Mouse (Mus musculus) kidney, postnatal 4 days (tissue): ENCODE measurements around the gene H3f3b.

Source experiments
- DNase-seq, 2 experiments: peaks; one replicate each; pipeline ENCODE4 v3.0.0; 2021; ENCODE audit warnings: mixed read lengths in 2 of 2

H3f3b gene

GRCm38 (mm10) chr11:116043286-116043685, 15.5 kb upstream of the H3f3b start:
- no peak for DNase-seq

DNA sequence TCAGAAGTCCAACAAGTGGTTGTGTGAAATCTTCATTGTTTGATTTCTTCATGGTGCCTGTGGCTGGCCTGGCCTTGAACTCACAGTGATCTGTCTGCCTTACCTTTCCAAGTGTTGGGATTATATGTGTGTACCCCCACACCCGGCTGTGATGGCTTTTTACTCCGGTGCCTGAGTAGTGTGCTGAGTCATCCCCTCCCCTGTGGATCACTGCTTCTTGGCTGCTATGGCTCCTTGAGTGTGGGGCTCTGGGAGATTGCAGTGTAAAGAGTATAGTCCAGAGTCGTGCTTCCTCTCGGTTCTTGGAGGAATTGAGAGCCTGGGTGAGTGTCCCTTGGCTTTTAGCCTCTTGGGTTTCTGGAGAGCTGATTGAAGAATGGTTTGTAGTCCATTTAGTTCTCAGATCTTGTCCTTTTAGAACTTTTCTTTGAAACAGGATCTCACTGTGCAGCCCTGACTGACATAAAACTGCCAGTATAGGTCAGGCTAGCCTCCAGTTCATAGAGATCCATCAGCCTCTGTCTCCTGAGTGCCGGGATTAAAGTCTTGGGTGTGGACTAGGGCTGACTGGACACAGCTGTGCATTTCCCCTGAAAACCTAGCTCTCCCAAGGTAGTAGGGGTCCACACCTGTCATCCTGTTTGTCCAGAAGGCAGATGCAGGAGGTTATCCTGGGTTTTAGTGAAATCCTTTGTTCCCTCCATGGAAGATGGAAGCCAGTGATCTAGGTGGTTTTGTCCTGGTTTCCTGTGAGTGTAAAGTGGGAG, 14.8 kb upstream of the H3f3b start:
- DNase-seq: no peak

GRCm38 (mm10) chr11:116041833-116042232, 14.1 kb upstream of the H3f3b start:
- no peak for DNase-seq

DNA sequence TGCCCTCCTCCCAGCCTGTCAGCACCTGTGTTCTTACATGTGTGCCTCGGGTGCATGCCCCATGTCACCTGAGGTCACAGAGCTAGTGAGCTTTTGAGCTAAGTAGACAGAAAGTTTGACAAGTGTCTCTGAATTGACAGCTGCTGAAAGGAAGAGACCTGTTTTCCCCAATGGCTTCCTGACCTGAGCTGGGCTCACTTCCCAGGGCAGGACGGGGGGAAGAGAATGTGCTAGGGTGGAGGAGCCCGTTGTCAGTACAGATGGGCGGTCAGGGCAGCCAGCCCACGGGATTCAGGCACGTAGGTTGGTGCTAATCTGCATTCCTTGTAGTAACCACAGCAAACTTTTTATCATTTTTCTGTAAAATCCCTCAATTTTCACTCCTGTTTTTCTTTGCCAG, 12.8 kb upstream of the H3f3b start:
- no peak for DNase-seq

GRCm38 (mm10) chr11:116037826-116038225, 10.1 kb upstream of the H3f3b start:
- no peak for DNase-seq

DNA sequence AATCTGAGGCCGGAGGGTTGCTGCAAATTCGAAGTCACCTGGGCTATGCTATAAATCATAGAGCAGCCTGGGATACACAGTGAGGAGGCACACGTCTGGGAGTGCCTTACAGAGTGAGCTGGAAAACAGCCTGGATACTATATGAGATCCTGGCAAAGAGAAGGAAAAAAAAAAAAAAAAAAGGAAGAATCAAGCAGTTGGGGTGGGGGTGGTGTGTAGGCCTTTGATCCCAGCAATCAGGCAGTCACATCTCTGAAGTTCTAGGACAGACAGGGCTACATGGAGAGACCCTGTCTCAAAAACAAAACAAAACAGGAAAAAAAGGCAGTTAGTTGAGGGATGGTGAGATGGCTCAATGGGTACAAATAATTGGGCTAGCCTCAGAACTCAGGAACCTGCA, 8.9 kb upstream of the H3f3b start:
- DNase-seq: no peak

DNA sequence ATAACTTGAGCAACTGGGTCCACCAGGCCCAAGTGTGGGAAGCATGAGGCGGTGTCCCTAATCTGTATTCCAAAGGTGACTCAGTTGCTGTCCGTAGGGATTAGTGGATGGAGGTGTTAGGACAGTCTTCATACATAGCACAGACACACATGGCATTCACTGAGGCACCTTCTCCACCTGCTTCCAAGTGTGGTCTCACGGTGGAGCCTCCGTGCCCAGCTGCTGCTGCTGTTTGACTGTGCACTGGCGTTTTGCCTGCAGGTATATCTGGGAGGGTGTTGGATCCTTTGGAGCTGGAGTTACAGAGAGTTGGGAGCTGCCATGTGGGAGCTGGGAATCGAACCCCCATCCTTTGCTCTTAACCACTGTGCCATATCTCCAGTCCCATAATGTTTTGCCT, 6.8 kb upstream of the H3f3b start:
- no peak for DNase-seq

- DNase-seq: no peak
Observed at GRCm38 (mm10) chr11:116030898-116031845, 3.4 kb upstream of the H3f3b start.

DNA sequence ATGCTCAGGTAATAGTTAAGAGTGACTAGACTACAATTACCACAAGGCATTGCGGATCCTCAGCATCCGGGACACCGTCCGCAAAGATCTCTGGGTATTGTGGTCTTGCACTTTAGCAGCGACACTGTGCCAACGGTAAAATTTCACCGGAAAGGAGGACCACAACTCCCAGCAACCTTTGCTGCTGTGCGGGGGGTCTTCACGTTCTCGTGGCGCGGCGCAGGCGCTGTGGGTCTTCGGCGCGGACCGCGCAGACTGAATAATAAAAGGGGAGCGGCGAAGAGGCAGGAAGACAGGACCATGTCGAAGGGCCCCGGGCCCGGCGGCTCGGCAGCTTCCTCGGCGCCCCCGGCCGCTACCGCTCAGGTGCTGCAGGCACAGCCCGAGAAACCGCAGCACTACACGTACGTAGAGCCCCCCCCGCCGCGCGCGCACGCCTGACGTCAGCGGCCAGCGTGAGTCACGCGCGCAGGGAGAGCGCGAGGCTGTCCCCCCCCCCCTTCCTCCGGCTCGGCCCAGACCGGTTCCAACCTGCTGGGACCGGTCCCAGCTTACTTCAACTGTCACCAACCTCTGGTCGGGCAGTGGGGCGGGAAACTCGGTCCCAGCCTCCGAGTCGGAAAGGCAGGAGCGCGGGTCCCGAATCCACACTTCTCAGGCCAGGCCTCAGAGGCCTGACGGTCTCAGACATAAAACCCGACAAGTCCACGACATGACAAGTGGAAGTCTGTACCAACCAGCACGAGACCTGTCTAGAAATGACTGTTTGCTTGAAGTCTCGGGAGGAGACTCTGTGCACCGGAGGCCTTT, 2.5 kb upstream of the H3f3b start, which contains the start of gene Unk:
Gene Unk (plus strand): TSS at position 235 of the 810 bp plus-strand sequence.
- DNase-seq: peak; percentile 97 to 98

DNA sequence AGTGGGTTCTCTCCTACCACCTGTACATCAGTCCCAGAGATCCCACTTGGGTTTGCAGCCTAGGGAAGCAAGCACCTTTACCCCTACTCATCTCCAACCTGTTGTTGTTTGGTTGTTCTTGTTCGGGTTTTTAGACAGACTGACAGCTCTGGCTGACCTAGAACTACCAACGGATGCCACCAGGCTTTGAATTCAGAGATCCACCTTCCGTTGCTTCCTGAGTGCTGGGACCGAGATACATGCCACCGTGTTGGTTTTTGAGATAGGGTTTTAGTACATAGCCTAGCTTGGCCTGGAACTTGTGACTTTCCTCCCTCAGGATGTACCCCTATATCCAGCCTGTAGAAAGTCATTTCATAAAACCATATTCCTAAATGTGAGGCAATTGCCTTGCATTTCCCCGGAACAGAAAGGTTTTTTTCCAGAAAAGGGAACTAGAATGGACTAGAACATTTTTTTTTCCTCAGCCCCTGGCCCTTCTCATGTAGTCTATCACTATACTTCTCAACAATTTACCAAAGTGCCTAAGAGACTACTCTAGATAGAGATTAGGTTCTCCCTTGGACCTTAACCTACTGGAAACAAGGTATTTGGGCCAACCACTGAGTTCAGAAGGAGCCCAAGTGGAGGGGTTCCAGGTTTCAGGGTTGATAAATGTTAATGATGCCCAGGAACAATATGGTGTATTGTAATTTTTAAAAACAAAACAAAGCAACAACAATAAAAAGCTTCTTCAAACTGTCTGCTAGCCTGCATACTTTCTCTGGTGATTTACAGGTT, 1.5 kb upstream of the H3f3b start:
- DNase-seq: no peak

- DNase-seq: no peak
Observed at GRCm38 (mm10) chr11:116028177-116028865, 559 bp upstream of the H3f3b start.

GRCm38 (mm10) chr11:116025056-116025845, 2.5 kb downstream of the H3f3b start:
- no peak for DNase-seq

GRCm38 (mm10) chr11:116024356-116024808, 3.4 kb downstream of the H3f3b start:
- DNase-seq: peak; percentile 95 to 97

GRCm38 (mm10) chr11:116023771-116024355, 3.9 kb downstream of the H3f3b start:
- peak; percentile 80 to 88 for DNase-seq

DNA sequence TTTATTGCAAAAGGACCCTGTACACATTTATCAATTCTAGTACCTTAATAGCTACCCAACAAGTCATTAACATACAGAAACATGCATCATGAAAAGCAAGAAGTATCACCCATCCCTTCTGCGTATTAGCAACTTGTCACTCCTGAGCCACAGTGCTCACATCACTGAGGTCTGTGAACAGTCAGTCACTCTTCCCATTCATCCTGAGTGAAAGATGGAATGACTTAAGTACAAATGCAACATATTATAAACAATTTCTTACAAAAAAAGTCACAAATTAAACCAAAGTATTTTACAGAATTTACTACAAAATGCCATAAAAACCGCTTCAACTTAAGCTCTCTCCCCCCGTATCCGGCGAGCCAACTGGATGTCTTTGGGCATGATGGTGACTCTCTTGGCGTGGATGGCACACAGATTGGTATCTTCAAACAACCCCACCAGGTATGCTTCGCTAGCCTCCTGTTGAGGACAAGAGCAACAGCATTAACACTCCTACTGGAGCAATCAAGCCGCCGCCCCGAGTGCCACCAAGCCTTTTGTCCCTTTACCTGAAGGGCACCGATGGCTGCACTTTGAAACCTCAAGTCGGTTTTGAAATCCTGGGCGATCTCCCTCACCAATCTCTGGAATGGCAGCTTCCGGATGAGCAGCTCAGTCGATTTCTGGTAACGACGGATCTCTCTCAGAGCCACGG, 4.5 kb downstream of the H3f3b start:
- peak; percentile 42 to 53 for DNase-seq

DNA sequence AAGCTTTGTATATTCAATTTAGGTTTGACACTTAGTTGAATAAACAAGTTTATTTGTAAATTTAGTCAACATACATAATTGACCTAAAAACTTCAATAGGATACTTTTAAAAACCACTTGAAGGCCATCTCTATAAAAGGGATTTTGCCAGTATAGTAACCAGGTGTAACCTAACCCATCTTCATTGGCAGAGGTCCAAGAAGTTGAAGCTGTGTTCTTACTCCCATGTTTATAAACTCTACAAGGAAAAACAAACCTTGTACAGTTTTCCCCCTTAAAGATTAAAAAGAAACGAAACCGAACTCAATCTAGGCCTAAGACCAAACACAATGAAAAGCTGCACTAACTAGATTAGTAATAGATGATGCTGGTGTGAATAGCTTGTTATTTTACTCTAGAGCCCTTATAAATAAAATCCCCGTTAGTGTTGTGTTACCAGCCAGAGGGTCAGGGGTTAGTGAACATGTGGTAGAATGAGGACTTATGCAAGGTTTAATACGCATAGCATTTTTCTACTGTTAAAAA, 5.4 kb downstream of the H3f3b start:
- no peak for DNase-seq

DNA sequence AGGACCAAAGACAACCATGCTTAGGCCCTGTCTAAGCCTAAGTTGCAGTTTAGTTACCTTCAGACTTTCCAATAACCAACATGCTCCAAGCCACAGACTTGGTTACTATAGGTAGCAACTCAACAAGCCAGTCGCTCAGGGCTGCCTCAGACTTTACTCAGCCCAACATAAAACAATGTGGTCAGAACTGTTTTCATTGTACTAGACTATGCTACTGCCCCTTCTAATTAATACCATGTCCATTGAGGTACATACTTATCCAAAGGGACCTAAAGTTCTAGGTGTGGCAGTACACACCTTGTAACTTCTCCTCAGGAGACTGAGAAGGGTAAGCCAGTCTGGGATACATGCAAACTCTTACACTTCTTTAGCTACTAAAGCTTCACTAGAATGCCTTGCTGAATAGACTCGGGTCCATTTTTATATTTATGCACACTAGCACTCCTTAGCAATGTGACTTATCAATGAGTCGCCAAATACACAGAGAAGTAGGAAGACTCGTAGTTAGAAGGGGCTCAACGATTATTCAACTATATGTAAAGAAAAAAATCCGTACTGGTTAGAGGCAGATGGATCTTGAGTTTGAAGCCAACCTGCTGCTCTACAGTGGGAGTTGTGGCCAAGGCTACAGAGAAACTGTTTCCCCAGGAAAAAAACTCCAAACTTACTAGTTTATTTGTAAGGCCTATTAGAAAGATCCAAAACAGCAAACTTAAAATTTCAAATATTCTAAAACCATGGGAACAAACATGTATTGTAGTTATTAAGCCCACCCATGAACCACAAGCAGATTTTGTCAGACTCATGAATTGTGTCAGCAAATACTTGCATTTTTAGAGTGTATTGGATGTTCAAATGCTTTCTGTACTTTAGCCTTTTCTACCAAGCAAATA, 6.2 kb downstream of the H3f3b start:
- no peak for DNase-seq

DNA sequence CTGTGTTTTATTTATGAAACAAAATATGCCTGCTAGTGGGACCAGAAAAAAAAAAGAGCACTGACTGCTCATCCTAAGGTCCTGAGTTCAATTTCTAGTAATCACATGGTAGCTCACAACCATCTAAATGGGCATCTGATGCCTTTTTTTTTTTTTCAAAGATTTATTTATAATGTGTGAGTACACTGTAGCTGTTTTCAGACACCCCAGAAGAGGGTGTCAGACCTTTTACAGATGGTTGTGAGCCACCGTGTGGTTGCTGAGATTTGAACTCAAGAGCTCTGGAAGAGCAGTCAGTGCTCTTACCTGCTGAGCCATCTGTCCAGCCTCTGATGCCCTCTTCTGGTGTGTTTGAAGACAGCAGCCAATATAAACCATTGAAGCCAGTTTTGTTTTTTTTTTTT, 7.2 kb downstream of the H3f3b start:
- DNase-seq: no peak
